Mouse (Mus musculus): ENCODE data around the gene Eaf2. TPM values are rescaled to one million over a fixed set of nuclear protein-coding genes. Genes with fewer than 3 reads are reported as not detected.

The Eaf2 gene
- polyA plus RNA-seq, 2 experiments from 2014 or later = 1.4 to 2.5 TPM

GRCm38 (mm10) chr16:36751979-36752378, 122.8 kb downstream of the Eaf2 start:
- no peak for ATAC-seq

GRCm38 (mm10) chr16:36747767-36748166, 127.0 kb downstream of the Eaf2 start:
- ATAC-seq = no peak

GRCm38 (mm10) chr16:36747068-36747467, 127.7 kb downstream of the Eaf2 start:
- no peak for ATAC-seq

DNA sequence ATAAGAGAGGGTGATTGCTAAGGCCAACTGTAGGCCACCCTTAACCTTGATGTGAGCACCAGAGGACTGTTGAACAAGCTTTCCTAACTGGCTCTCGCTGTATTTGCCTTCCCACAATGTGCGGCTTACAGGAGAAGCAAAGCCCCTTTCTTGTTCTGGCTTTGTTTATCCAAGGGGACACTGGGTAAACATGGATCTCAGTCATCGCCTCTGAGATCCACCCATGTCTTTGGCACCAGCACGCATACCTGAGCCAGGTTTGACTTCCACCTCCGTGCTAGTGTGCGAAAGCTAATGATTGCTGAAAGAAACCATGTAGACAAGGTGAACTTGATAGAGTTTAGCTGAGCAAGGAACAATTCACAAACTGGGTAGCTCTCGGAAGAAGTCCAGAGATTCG, 131.2 kb downstream of the Eaf2 start:
- no peak for ATAC-seq

Other genes starting within 250 kb of the Eaf2 start
- gene Cd86, start 208.9 kb downstream of the Eaf2 start, polyA plus RNA-seq (2017; shearing (Covaris generic)) = 10 to 100 TPM; 45.6 to 47.4 TPM
- 1 to 10 TPM; 6.1 to 7.3 TPM for gene Ildr1, start 181.0 kb downstream of the Eaf2 start, polyA plus RNA-seq (2017; shearing (Covaris generic))
- gene Slc15a2, start 90.0 kb downstream of the Eaf2 start, polyA plus RNA-seq (2017; shearing (Covaris generic)) = 10 to 100 TPM; 20.4 to 57.5 TPM
- gene Iqcb1, start 46.6 kb downstream of the Eaf2 start, polyA plus RNA-seq (2017; shearing (Covaris generic)) = 10 to 100 TPM; 12.1 to 22.1 TPM
- 10 to 100 TPM; 39.5 to 40.1 TPM for gene Golgb1, start 137 bp upstream of the Eaf2 start, polyA plus RNA-seq (2017; shearing (Covaris generic))
- gene Hcls1, start 60.0 kb upstream of the Eaf2 start, polyA plus RNA-seq (2017; shearing (Covaris generic)) = 100 to 1,000 TPM; 134 to 224 TPM
- gene Fbxo40, start 115.5 kb upstream of the Eaf2 start, polyA plus RNA-seq (2017; shearing (Covaris generic)) = 1 to 10 TPM in 1 of 2 experiments, under 1 TPM in 1; 0.88 to 1.3 TPM
- gene Polq, start 136.8 kb upstream of the Eaf2 start, polyA plus RNA-seq (2017; shearing (Covaris generic)) = 1 to 10 TPM; 3.0 to 3.3 TPM

Data from activated CD4-positive, CD25-positive, alpha-beta regulatory T cell, adult 4 months (primary cell).